8 mouse cellular contexts compared by ENCODE assay signal in genomic region chr12:113222121-113222636, GRCm38 (mm10). TPM values are rescaled to one million over a fixed set of nuclear protein-coding genes. Genes with fewer than 3 reads are reported as not detected.
DNase-seq lines count a peak whose midpoint lies in the region; ATAC-seq lines count a peak whose summit lies in the region.

No protein-coding gene starts in this region.

- peak; percentile 70 for DNase-seq in cerebellum, adult 11 months
- peak; percentile 77 for DNase-seq in embryonic facial prominence, embryonic 14.5 days (ENCODE audit: low spot score)
- DNase-seq in heart, adult 8-10 months (ENCODE audit: low spot score), result peak; percentile 89
- DNase-seq in kidney, adult 8-10 months, result peak; percentile 78 to 92
- DNase-seq in midbrain, embryonic 14.5 days, result peak; percentile 83
- peak; percentile 89 for DNase-seq in spleen, adult 12 weeks (ENCODE audit: low spot score)

- no peak overlapping the region for H3K9ac ChIP-seq in embryonic facial prominence, embryonic 14.5 days (ENCODE audit: low read depth, low read length)
- H3K9ac ChIP-seq in limb, embryonic 12.5 days (replicated peaks), result no peak overlapping the region
- no peak overlapping the region for H3K9ac ChIP-seq in midbrain, embryonic 14.5 days (replicated peaks; ENCODE audit: low read length)

- H3K4me2 ChIP-seq in embryonic facial prominence, embryonic 14.5 days (ENCODE audit: low read depth, low read length), result no peak overlapping the region
- 0 out of 2 replicates have a peak overlapping the region, but pooled peaks have one; percentile 8 for H3K4me2 ChIP-seq in limb, embryonic 12.5 days
- no peak overlapping the region for H3K4me2 ChIP-seq in midbrain, embryonic 14.5 days (ENCODE audit: low read length)

- no peak for ATAC-seq in cerebellum, adult (ENCODE audit: insufficient number of reproducible peaks, low FRiP score, low TSS enrichment)
- ATAC-seq in embryonic facial prominence, embryonic 14.5 days (ENCODE audit: low read depth), result 0 out of 2 replicates have a peak, but pooled peaks have one; percentile 50
- ATAC-seq in limb, embryonic 12.5 days (ENCODE audit: insufficient number of reproducible peaks, insufficient read depth, low FRiP score, low TSS enrichment, low read depth), result peak; percentile 58
- ATAC-seq in midbrain, embryonic 14.5 days (ENCODE audit: low FRiP score, low TSS enrichment), result peak; percentile 49

- no peaks in the 10 kb centered on the region for H3K9me3 ChIP-seq in embryonic facial prominence, embryonic 14.5 days (ENCODE audit: control insufficient read depth, low read length)
- peaks cover 3% of the 10 kb centered on the region; the same call in 1 of the 2 replicates for H3K9me3 ChIP-seq in limb, embryonic 12.5 days
- H3K9me3 ChIP-seq in midbrain, embryonic 14.5 days (ENCODE audit: control insufficient read depth, low read length), result no peaks in the 10 kb centered on the region

- WGBS in embryonic facial prominence, embryonic 14.5 days, result 15% methylated on average over 8 of the region's 8 CpGs
- 17% methylated on average over 8 of the region's 8 CpGs for WGBS in limb, embryonic 12.5 days
- 18% methylated on average over 8 of the region's 8 CpGs for WGBS in midbrain, embryonic 14.5 days

- H3K36me3 ChIP-seq in embryonic facial prominence, embryonic 14.5 days (ENCODE audit: control insufficient read depth, insufficient read depth, low read length), result no peaks in the 10 kb centered on the region
- no peaks in the 10 kb centered on the region for H3K36me3 ChIP-seq in limb, embryonic 12.5 days
- no peaks in the 10 kb centered on the region for H3K36me3 ChIP-seq in midbrain, embryonic 14.5 days (ENCODE audit: control insufficient read depth, insufficient read depth, low read length)

- H3K27me3 ChIP-seq in embryonic facial prominence, embryonic 14.5 days (replicated peaks; ENCODE audit: control insufficient read depth, insufficient read depth, low read length), result no peaks in the 10 kb centered on the region
- no peaks in the 10 kb centered on the region for H3K27me3 ChIP-seq in limb, embryonic 12.5 days
- no peaks in the 10 kb centered on the region for H3K27me3 ChIP-seq in midbrain, embryonic 14.5 days (ENCODE audit: control insufficient read depth, insufficient read depth, low read length)

- H3K4me1 ChIP-seq in embryonic facial prominence, embryonic 14.5 days (ENCODE audit: control insufficient read depth, insufficient read depth, low read length), result no peaks in the 10 kb centered on the region
- H3K4me1 ChIP-seq in limb, embryonic 12.5 days (replicated peaks), result no peaks in the 10 kb centered on the region
- no peaks in the 10 kb centered on the region for H3K4me1 ChIP-seq in midbrain, embryonic 14.5 days (ENCODE audit: control insufficient read depth, insufficient read depth, low read length)

- H3K27ac ChIP-seq in embryonic facial prominence, embryonic 14.5 days (replicated peaks; ENCODE audit: low read depth, low read length), result no peak overlapping the region
- no peak overlapping the region for H3K27ac ChIP-seq in limb, embryonic 12.5 days
- no peak overlapping the region for H3K27ac ChIP-seq in midbrain, embryonic 14.5 days (replicated peaks; ENCODE audit: low read depth, low read length)

- H3K4me3 ChIP-seq in embryonic facial prominence, embryonic 14.5 days (ENCODE audit: low read depth, low read length), result no peak overlapping the region
- H3K4me3 ChIP-seq in limb, embryonic 12.5 days (replicated peaks), result no peak overlapping the region
- no peak overlapping the region for H3K4me3 ChIP-seq in midbrain, embryonic 14.5 days (replicated peaks; ENCODE audit: low read depth, low read length)

RNA-seq across cellular contexts. Expression of gene Tmem121, which starts 36.4 kb away (rescaled TPM):
- polyA plus RNA-seq in embryonic facial prominence, embryonic 14.5 days (2014; fragmentation: Nextera tagmentation; extraction: Ambion mirVana), result 8.7 and 11.5 TPM in 2 replicates
- total RNA-seq in heart, adult 8-10 months (2022), result under 1 TPM in 2 of 4 experiments, not detected in 2; 0.16 to 0.22 TPM
- polyA plus RNA-seq in limb, embryonic 12.5 days (2016; fragmentation: Nextera tagmentation; extraction: Ambion mirVana), result 17.5 and 18.7 TPM in 2 replicates
- 24.5 and 61.9 TPM in 2 replicates for polyA plus RNA-seq in midbrain, embryonic 14.5 days (2014; fragmentation: Nextera tagmentation; extraction: Ambion mirVana)
